Mouse (Mus musculus) spleen, adult 2 months (tissue): Measurements from ENCODE around the gene Kalrn. TPM values are rescaled to one million over a fixed set of nuclear protein-coding genes. Genes with fewer than 3 reads are reported as not detected.

Experiments
- DNase-seq, 2 experiments: peaks; one replicate each; pipeline versions ENCODE4 v3.0.0 to v3.0.0-alpha.2; 2012 to 2021; ENCODE audit warnings: low spot score in 2 of 2, low read depth in 1 of 2
- H3K27ac ChIP-seq: fragments of 200-500 bp; 2 replicates; pipeline ENCODE4 v1.5.1; 2012; ENCODE audit warnings: low read length, inconsistent platforms; ENCODE audit not compliant: insufficient read depth
- H3K27me3 ChIP-seq: fragments of 200-500 bp; 2 replicates; pipeline ENCODE4 v1.6.1; 2012; ENCODE audit warnings: mild to moderate bottlenecking, moderate library complexity, low read length, inconsistent platforms; ENCODE audit not compliant: control insufficient read depth, insufficient read depth
- H3K36me3 ChIP-seq: fragments of 200-500 bp; 2 replicates; pipeline ENCODE4 v1.6.1; 2012; ENCODE audit warnings: mild to moderate bottlenecking, low read length, inconsistent platforms; ENCODE audit not compliant: control insufficient read depth, insufficient read depth
- H3K4me1 ChIP-seq: fragments of 200-500 bp; 2 replicates; pipeline ENCODE4 v1.6.1; 2011; ENCODE audit warnings: inconsistent platforms; ENCODE audit not compliant: control insufficient read depth, insufficient read depth, insufficient read length
- H3K4me3 ChIP-seq: fragments of 200-500 bp; 2 replicates; pipeline ENCODE4 v1.5.1; 2011; ENCODE audit warnings: mild to moderate bottlenecking, inconsistent platforms; ENCODE audit not compliant: insufficient read depth, insufficient read length; ENCODE audit errors: extremely low read depth
- CTCF ChIP-seq: fragments of 200-500 bp; IDR thresholded peaks from 2 replicates; pipeline ENCODE4 v1.5.1; 2011; ENCODE audit warnings: mild to moderate bottlenecking, inconsistent platforms; ENCODE audit not compliant: insufficient read depth, insufficient read length, insufficient replicate concordance; ENCODE audit errors: extremely low read depth
- POLR2A ChIP-seq: fragments of 200-500 bp; IDR thresholded peaks from 2 replicates; pipeline ENCODE4 v1.6.1; 2011; ENCODE audit warnings: low read depth, low read length, inconsistent platforms
- WGBS: fragments of 180-500 bp; shearing (Covaris S2); methylation state at CpG from one replicate; pipeline ENCODE4 v1.1.7; 2018; 5-methylcytosine and 5-hydroxymethylcytosine counted together
- polyA plus RNA-seq: library from polyadenylated mRNA; depleted of rRNA; stranded (reverse); fragments of >200 nt; gene quantifications from 2 replicates; pipeline ENCODE4 v1.2.3, GENCODE M21; 2012

Gene Kalrn
- polyA plus RNA-seq, 1 experiment, result 7.6 TPM

- Histone ChIP-seq H3K36me3 (no peaks in the 10 kb centered on the region), H3K4me1 (no peaks in the 10 kb centered on the region), H3K27me3 (no peaks in the 10 kb centered on the region), H3K27ac (no peak overlapping the region), H3K4me3 (no peak overlapping the region)
- TF ChIP-seq POLR2A (no peak), CTCF (no peak)
- DNase-seq, result no peak
- 93% methylated on average over 5 of the region's 5 CpGs for WGBS
These were observed 241.7 kb downstream of the Kalrn start for GRCm38 (mm10) chr16:34331630-34332029.

- Histone ChIP-seq H3K4me1 (no peaks in the 10 kb centered on the region), H3K4me3 (no peak overlapping the region), H3K27ac (no peak overlapping the region), H3K27me3 (no peaks in the 10 kb centered on the region), H3K36me3 (no peaks in the 10 kb centered on the region)
- 91% methylated on average over 9 of the region's 9 CpGs for WGBS
- no peak for TF ChIP-seq POLR2A
- TF ChIP-seq CTCF, result no peak
- no peak for DNase-seq
These were observed 243.5 kb downstream of the Kalrn start for GRCm38 (mm10) chr16:34329876-34330275.

DNA sequence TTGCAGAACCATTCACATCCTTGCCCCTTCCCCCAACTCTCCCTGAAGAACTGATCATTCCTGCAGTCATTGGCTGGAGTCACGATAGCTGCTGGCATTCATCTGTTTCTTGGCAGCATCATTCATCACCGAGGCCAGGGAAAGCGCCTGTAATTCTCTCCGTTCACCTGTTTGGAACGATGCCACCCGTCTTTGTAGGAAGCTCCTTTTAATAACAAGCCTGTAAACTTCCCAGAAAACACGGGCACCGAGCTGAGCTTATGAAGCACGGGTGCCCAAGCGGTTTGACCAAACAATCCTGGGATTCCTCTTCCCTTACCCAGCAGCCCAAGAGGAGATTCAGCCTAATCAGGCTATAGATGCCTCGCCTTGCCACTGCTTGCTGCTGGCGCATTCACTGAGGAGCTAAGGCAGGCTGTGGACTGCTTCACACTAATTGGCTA is 243.9 kb downstream of the Kalrn start:
- WGBS, result 86% methylated on average over 12 of the region's 12 CpGs
- no peaks in the 10 kb centered on the region for H3K27me3 ChIP-seq
- no peak overlapping the region for H3K27ac ChIP-seq
- DNase-seq, result no peak
- no peaks in the 10 kb centered on the region for H3K4me1 ChIP-seq
- no peak overlapping the region for H3K4me3 ChIP-seq
- TF ChIP-seq POLR2A (no peak), CTCF (no peak)
- no peaks in the 10 kb centered on the region for H3K36me3 ChIP-seq

DNA sequence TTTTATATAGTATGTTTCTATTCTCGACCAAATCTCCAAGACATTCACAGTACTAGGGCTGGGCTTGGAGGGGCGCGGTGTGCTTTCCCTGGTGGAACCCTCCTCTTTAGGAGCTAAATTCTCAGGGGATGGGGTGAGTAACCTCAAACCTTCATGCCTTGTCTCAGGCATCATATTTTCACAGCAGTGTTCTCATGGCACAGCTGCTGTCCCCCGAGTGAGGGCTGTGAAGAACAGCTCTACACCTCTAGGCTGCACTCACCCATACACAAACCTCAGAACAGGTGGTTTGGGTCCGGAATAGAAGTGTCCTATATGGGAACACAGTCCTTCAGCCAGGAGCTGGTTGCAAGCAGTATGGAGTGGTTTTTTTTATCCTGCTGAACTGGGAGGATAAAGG is 245.4 kb downstream of the Kalrn start:
- 79% methylated on average over 5 of the region's 5 CpGs for WGBS
- Histone ChIP-seq H3K36me3 (no peaks in the 10 kb centered on the region), H3K27me3 (no peaks in the 10 kb centered on the region), H3K4me3 (no peak overlapping the region), H3K4me1 (no peaks in the 10 kb centered on the region), H3K27ac (no peak overlapping the region)
- DNase-seq, result no peak
- no peak for TF ChIP-seq CTCF
- TF ChIP-seq POLR2A, result no peak

- H3K36me3 ChIP-seq, result no peaks in the 10 kb centered on the region
- no peak for DNase-seq
These were observed 247.5 kb downstream of the Kalrn start for GRCm38 (mm10) chr16:34325869-34326268.

GRCm38 (mm10) chr16:34325161-34325560 is 248.2 kb downstream of the Kalrn start:
- DNase-seq, result no peak
- no peaks in the 10 kb centered on the region for H3K36me3 ChIP-seq
- no peaks in the 10 kb centered on the region for H3K4me1 ChIP-seq
- TF ChIP-seq POLR2A, result no peak
- TF ChIP-seq CTCF, result no peak
- H3K4me3 ChIP-seq, result no peak overlapping the region
- 88% methylated on average over 4 of the region's 4 CpGs for WGBS
- no peak overlapping the region for H3K27ac ChIP-seq
- H3K27me3 ChIP-seq, result no peaks in the 10 kb centered on the region

More at GRCm38 (mm10) chr16:34325869-34326268, 247.5 kb downstream of the Kalrn start:
- Histone ChIP-seq H3K27ac (no peak overlapping the region), H3K4me3 (no peak overlapping the region), H3K27me3 (no peaks in the 10 kb centered on the region), H3K4me1 (no peaks in the 10 kb centered on the region)
- TF ChIP-seq CTCF (no peak), POLR2A (no peak)
- 52% methylated on average over 3 of the region's 3 CpGs for WGBS

DNA sequence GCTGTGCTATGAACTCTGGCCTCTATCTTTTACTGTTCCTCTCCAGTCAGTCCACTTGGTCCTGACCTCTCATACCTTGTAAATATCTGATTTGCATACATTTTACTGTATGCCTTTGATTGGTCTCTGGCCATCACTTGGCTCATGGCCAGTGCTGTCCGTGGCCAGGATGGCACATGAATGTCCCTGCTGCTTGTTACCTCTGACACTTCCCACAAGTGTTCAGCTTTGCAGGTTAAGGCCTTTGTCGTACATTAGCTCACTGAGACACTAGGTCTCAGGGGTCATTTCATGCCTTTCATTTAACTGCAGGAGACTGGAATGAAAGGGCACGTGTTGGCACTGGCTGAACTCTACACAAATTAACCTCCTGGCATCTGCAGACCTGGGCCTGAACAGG is 248.6 kb downstream of the Kalrn start:
- Histone ChIP-seq H3K27ac (no peak overlapping the region), H3K36me3 (no peaks in the 10 kb centered on the region), H3K4me3 (no peak overlapping the region), H3K27me3 (no peaks in the 10 kb centered on the region), H3K4me1 (no peaks in the 10 kb centered on the region)
- DNase-seq, result no peak
- TF ChIP-seq POLR2A (no peak), CTCF (no peak)
- WGBS, result 74% methylated on average over 3 of the region's 3 CpGs
